Mouse (Mus musculus): Measurements from ENCODE around the gene Tnik.

Tnik gene

GRCm38 (mm10) chr3:28350147-28350801, 87.3 kb downstream of the Tnik start:
- no peak for DNase-seq (ENCODE audit: low spot score)

DNA sequence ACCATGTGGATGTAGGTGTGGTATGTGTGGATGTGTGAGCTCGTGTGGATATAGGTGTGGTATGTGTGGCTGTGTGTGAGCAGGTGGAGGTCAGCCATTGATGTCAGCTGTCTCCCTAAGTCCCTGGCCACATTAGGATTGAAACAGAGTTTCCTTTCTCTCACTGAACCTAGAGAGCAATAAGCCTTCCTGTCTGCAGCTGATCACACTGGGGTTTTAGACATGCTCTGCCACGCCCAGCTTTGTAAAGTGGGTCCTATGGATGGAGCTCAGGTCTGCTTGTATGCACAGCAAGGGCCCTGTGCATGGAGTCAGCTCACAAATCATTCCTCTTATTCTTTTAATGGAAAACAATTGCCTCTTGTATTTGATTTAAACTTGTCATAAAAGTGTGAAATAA, 95.4 kb downstream of the Tnik start:
- DNase-seq (ENCODE audit: low spot score) = no peak

DNA sequence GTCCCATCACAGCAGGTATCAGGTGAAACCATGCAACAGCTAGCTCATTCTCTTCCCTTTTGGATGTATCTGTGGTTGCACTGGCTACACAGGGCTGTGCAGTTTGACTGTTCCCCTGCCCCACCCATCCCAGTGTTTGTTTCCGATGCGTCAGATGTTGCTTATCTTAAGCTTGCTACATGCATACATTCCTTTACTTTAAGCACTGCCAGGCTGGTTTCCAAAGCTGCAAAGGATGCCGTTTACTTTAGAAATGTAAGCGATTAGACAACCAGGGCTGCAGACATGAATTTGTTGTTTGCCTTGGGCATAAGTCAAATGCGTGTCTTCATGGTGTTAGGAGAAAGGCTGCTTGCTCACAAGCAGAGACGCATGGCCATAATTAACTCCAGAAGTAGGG, 96.1 kb downstream of the Tnik start:
- no peak for DNase-seq (ENCODE audit: low spot score)

GRCm38 (mm10) chr3:28361056-28361455, 98.0 kb downstream of the Tnik start:
- DNase-seq (ENCODE audit: low spot score) = no peak

DNA sequence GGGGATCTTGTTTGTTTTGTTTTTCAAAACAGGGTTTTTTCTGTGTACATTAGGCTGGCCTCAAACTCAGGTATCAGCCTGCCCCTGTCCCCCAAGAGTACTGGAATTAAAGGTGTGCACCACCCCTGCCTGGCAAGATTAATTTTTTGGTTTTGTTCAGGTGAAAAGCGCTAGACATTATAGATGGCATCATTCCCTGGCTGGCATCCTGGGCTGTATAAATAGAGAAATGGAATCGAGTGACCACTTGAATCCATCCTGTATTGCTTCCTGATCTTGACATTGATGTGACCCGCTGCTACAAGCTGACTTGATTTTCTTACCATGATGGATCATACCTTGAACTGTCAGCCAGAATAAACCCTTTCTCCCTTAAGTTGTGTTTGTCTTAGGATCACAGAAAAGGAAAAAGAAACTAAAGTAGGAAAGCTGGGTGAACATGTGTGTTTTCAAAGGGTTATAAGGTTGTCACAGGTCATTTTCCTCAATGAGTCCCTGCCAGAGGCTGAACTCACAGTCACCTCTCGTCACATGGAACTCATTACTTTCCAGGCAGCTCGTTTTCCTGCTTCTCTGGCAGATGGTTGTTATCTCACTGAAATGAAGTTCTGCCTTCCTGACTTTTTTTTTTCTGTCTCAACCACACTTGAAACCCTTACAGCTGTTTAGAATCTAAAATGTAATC, 100.6 kb downstream of the Tnik start:
- no peak for DNase-seq (ENCODE audit: low spot score)

DNA sequence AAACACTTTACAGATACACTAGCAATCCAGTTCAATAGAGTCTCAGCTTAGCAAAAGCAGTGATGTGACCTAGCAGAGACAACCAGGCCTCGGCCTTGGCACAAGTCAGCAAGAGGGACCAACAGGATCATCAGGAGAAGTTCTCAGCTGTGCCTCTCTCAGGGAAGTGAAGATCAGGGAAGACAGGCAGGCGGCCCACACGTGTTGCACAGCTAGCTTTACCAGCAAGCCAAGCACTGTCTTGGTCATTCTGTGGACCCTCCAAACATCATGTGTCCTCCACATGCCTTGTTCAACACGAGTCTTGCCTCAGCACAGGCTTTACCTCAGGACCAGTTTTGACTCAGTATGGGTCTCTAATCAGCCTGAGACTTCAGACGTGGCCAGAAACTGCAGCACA, 105.7 kb downstream of the Tnik start:
- DNase-seq (ENCODE audit: low spot score) = no peak

GRCm38 (mm10) chr3:28369266-28369665, 106.3 kb downstream of the Tnik start:
- DNase-seq (ENCODE audit: low spot score) = no peak

GRCm38 (mm10) chr3:28369698-28370097, 106.7 kb downstream of the Tnik start:
- DNase-seq (ENCODE audit: low spot score) = no peak

- DNase-seq (ENCODE audit: low spot score) = no peak
These were observed 108.6 kb downstream of the Tnik start for GRCm38 (mm10) chr3:28371583-28371982.

GRCm38 (mm10) chr3:28372459-28372858, 109.4 kb downstream of the Tnik start:
- DNase-seq (ENCODE audit: low spot score) = no peak

DNA sequence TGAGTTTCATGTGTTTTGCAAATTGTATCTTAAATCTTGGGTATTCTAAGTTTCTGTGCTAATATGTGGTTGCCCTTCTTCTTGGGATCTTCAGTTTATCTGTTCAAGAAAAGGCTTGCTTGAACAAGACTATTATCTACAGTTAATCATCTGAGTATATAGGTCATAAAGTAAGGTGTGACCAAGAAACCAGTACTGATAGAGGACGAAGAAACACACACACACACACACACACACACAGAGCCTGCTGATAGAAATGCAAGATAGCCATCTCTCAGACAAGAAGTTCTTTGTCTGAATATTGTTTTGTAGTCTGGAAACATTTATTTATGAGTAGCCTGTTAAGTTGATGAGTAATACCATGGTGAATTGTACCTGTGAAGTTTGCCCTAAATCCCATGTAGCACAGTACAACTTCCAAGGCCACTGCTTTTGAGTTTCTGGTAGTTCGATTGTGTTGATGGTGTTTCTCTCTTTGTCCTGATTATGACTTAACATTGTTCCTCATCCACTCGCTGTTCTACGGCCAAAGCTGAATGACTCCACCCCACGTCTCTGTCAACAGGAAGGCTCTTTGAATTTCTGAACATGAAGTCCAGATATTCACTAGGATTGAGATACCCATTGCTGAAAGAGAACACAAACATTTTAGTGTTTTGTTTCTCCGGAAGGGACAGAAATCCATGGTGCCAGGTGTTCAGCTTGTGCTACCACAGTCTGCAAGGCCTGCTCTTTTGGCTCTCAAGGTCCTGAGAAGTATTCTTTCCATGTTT, 111.9 kb downstream of the Tnik start:
- no peak for DNase-seq (ENCODE audit: low spot score)

DNA sequence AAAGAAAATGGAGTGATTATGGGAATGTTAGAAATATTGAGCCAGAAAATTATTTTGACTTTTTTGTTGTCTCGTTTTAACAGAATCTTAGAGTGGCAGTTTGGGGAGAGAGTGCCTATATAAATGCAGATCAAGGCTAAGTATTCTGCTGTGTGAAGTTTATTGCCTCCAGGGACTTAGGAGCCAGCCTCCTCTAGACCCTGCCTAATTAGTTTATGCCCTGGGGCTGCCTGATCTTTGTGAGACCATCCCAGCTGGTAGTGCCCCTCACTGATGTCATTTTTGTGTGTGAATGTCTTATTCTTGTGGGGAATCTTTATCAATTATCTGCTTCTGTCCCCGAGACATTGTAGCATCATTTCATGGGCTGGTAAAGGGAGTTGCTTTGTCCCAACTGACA, 117.2 kb downstream of the Tnik start:
- no peak for DNase-seq (ENCODE audit: low spot score)

DNA sequence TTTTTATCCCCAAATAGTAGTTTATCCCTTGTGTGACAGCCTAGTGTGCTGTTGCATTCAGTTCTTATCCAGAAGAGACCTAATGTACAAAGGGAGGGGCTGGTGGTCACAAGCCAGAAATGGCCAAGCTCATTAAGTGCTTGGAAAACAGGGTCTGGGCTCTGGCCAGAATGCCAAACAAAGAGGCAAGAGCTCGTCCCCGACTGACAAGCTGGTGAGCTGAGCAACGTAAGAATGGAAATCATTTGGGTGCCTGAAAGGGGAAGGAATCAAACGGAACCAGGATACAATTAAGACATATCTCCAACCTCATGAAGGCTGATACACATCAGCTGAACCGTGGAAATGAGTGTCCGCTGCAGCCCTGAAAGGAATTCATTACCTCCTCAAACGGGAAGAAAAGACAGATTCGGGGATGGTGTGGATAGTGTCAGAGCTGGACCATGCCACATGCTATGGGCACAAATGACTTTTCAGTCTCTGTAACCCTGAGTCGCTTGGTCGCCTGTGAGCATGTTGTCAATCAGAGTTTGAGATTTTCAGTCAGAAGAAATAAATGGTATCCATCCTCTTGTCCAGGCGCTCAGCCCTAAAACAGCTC, 120.6 kb downstream of the Tnik start:
- DNase-seq (ENCODE audit: low spot score) = no peak

DNA sequence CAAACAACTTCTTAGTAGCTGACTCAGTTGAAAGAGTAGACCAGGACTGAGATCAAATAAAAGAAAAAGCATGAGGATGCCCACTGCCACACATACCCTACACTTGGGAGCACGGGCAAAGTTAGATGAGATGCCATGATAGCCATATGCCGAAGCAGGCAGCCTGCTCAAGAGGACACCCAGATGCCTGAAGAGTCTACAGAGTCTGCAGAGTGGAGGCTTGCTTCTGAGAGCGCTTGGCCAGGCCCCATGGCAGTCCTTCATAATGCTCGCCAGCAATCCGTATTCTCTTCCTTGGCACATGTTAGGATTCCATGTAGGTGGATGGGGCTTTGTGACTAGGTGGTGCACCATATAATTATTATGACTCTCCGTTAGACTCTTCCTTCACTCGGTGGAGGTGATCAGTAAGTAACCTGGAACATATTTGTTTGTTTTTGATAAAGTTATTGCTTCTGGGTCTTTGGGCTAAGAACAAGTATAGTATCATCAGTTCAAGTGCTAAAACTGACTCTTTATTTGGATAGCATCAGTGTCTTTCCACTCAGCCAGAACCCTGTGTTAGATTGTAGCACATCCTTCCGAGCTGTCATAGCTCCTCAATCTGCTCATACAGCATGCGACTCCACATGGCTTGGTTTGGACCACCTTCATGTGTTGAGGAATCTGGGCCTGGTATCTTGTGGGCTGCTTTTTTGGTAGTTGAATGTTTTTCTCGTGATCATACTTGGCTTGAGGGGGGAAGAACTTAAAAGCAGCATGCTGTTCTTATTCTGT, 122.4 kb downstream of the Tnik start:
- no peak for DNase-seq (ENCODE audit: low spot score)

DNA sequence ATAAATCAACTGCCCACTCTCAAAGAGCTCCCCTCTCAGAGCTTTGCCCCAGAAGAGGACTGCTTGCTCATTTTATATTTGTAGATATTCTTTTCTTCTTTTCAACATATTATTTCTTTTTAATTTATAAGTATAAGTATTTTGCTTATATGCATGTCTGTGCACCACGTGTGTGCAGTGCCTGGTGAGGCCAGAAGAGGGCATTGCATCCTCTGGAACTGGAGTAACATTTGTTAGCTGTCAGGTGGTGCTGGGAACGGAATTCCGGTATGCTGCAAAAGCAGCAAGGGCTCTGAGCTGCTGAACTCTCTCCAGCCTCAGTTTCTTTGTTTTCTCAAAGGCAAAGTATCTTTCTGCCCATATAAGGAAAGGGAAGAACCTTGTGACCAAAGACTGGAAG, 125.5 kb downstream of the Tnik start:
- no peak for DNase-seq (ENCODE audit: low spot score)

DNA sequence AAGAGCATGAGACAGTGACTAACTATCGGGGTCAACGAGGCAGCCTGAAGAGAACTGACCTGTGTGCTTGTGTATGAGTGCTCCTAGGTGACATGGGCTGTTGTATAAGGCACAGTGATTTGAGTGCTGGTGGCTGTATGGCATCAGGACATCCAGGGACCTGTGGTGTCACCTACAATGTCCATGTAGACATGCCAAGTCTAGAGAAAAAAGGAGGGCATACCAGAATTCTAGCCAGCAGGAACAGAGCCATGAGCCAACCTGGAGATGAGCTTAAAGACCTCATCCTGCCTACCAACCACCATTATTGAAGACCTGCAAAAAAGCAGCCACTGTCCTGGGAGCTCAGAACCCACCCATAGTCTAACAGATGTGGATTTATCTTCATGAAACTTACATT, 127.2 kb downstream of the Tnik start:
- no peak for DNase-seq (ENCODE audit: low spot score)

- no peak for DNase-seq (ENCODE audit: low spot score)
These were observed 129.5 kb downstream of the Tnik start for GRCm38 (mm10) chr3:28392542-28392941.

DNA sequence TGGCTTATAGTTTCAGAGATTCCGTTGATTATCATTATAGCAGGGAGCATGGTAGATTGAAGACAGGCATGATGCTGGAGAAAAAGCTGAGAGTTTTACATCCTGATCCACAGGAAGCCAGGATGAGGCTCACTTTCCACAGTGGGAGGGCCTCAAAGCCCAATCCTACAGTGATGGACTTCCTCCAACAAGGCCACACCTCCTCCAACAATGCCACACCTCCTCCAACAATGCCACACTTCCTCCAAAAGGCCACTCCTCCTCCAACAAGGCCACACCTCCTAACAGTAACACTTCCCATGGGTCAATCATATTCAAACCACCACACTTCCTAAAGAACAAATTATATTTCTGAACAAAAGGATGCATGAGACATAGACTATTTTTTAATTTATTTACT, 135.8 kb downstream of the Tnik start:
- DNase-seq (ENCODE audit: low spot score) = no peak

- DNase-seq (ENCODE audit: low spot score) = no peak
These were observed 136.7 kb downstream of the Tnik start for GRCm38 (mm10) chr3:28399593-28400216.

GRCm38 (mm10) chr3:28401335-28401734, 138.3 kb downstream of the Tnik start:
- DNase-seq (ENCODE audit: low spot score) = no peak

- no peak for DNase-seq (ENCODE audit: low spot score)
These were observed 139.2 kb downstream of the Tnik start for GRCm38 (mm10) chr3:28402221-28402620.

DNA sequence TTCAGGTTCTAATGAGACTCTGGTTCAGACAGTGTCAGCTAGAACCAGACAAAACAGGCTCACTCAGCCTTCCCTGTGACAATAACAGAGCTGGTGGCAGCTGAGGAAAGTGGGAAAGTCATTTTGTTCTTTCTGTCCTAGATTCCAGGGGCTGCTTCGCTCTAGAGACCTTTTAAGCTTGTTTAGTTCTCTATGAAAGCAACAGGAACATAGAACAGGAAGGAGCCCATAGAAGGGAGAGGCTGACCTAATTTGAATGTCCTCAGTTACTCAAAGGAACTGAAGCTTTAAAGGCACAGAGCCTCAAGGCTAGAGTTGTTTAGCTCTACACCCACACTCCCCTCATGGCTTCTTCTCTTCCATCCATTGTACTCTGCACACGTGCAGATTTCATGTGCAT, 142.4 kb downstream of the Tnik start:
- no peak for DNase-seq (ENCODE audit: low spot score)

Data from adipocyte (in vitro differentiated cells).